In the genomic region with DNA sequence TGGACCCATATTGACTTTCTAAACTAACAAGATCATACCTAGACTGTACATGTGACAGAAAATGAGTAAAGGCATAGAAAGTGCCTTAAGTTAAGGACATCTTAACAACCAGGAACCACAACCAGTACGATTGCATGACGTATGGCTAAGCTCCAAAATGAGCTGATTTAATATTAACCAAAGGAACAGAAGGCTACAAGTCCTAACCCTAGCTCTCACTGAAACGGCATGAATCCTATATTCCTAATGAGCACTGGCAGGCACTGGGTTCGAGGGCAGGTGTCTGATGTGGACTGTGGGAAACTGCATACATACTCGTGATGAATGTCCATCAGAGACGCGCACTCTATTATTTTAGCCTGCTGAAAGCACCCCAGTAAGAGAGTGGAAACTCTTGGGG, we compare ENCODE assay signal across 7 mouse cellular contexts. TPM values are rescaled to one million over a fixed set of nuclear protein-coding genes. Genes with fewer than 3 reads are reported as not detected.
DNase-seq lines count a peak whose midpoint lies in the region; ATAC-seq and TF ChIP-seq lines count a peak whose summit lies in the region.

No protein-coding gene starts in this region.

- H3K4me3 ChIP-seq in lung, postnatal 0 days (ENCODE audit: low read depth, low read length) = peak overlapping the region; percentile 88
- peak overlapping the region; percentile 96 for H3K4me3 ChIP-seq in embryonic fibroblast, embryonic 13.5 days (ENCODE audit: insufficient read depth, low read length)
- peak overlapping the region; percentile 90 for H3K4me3 ChIP-seq in limb, embryonic 10.5 days
- peak overlapping the region; percentile 94; the same call in 1 of the 2 replicates for H3K4me3 ChIP-seq in small intestine, adult 2 months (ENCODE audit: low read depth, low read length)

- TF ChIP-seq POLR2A in embryonic fibroblast, embryonic 13.5 days (IDR thresholded peaks at IDR 0.05; ENCODE audit: low read depth, low read length) = no peak
- no peak for TF ChIP-seq POLR2A in small intestine, adult 2 months (IDR thresholded peaks at IDR 0.05; ENCODE audit: low read depth, low read length)

- H3K9me3 ChIP-seq in lung, postnatal 0 days (ENCODE audit: low read length) = no peaks in the 10 kb centered on the region
- H3K9me3 ChIP-seq in limb, embryonic 10.5 days (replicated peaks) = no peaks in the 10 kb centered on the region

- no peaks in the 10 kb centered on the region for H3K36me3 ChIP-seq in lung, postnatal 0 days (ENCODE audit: insufficient read depth, low read length)
- peaks cover 4% of the 10 kb centered on the region; the same call in 1 of the 2 replicates for H3K36me3 ChIP-seq in limb, embryonic 10.5 days
- H3K36me3 ChIP-seq in small intestine, adult 2 months (ENCODE audit: control insufficient read depth, insufficient read depth, low read length) = no peaks in the 10 kb centered on the region

- 17% methylated on average over 7 of the region's 7 CpGs for WGBS in lung, postnatal 0 days
- 49% methylated on average over 7 of the region's 7 CpGs for WGBS in limb, embryonic 10.5 days
- WGBS in small intestine, adult 2 months = 5% methylated on average over 7 of the region's 7 CpGs

- peak overlapping the region; percentile 96; the same call in 1 of the 2 replicates for H3K27ac ChIP-seq in lung, postnatal 0 days (ENCODE audit: low read length)
- no peak overlapping the region for H3K27ac ChIP-seq in embryonic fibroblast, embryonic 13.5 days (ENCODE audit: insufficient read depth, low read length)
- H3K27ac ChIP-seq in limb, embryonic 10.5 days = peak overlapping the region; percentile 98
- H3K27ac ChIP-seq in small intestine, adult 2 months (ENCODE audit: insufficient read depth, low read depth, low read length) = peak overlapping the region; percentile 81

- no peaks in the 10 kb centered on the region for H3K27me3 ChIP-seq in lung, postnatal 0 days (replicated peaks; ENCODE audit: insufficient read depth, low read length)
- H3K27me3 ChIP-seq in limb, embryonic 10.5 days (ENCODE audit: low read depth, poor library complexity, severe bottlenecking) = no peaks in the 10 kb centered on the region
- no peaks in the 10 kb centered on the region for H3K27me3 ChIP-seq in small intestine, adult 2 months (ENCODE audit: control insufficient read depth, insufficient read depth, low read length)

- TF ChIP-seq CTCF in lung, postnatal 0 days (IDR thresholded peaks at IDR 0.05) = no peak
- no peak for TF ChIP-seq CTCF in embryonic fibroblast, embryonic 13.5 days (IDR thresholded peaks at IDR 0.05; ENCODE audit: borderline replicate concordance, insufficient read depth, low read length)
- no peak for TF ChIP-seq CTCF in small intestine, adult 2 months (IDR thresholded peaks at IDR 0.05; ENCODE audit: extremely low read depth, insufficient read length, insufficient replicate concordance, low read depth, low read length)

- DNase-seq in lung, postnatal 0 days (ENCODE audit: low spot score) = no peak
- no peak for DNase-seq in lung, postnatal 10 days
- DNase-seq in limb, embryonic 10.5 days (ENCODE audit: low spot score) = no peak
- DNase-seq in retina, embryonic 14.5 days (ENCODE audit: low spot score) = no peak
- DNase-seq in right cerebral cortex, postnatal 10 days (ENCODE audit: low spot score in 2 of 2) = no peak

- no peak for ATAC-seq in lung, postnatal 0 days

- peaks cover 17% of the 10 kb centered on the region for H3K4me1 ChIP-seq in lung, postnatal 0 days (ENCODE audit: insufficient read depth, low read depth, low read length)
- H3K4me1 ChIP-seq in embryonic fibroblast, embryonic 13.5 days (ENCODE audit: control insufficient read depth, insufficient read depth, low read length) = peaks cover 8% of the 10 kb centered on the region; the same call in 1 of the 2 replicates
- H3K4me1 ChIP-seq in limb, embryonic 10.5 days = peaks cover 20% of the 10 kb centered on the region
- peaks cover 14% of the 10 kb centered on the region for H3K4me1 ChIP-seq in small intestine, adult 2 months (ENCODE audit: control insufficient read depth, insufficient read depth, insufficient read length, low read length)

- TF ChIP-seq EP300 in lung, postnatal 0 days (IDR thresholded peaks at IDR 0.05) = no peak

- peak overlapping the region; percentile 85 for H3K4me2 ChIP-seq in lung, postnatal 0 days (replicated peaks; ENCODE audit: low read depth, low read length)

- peak overlapping the region; percentile 91 for H3K9ac ChIP-seq in lung, postnatal 0 days (replicated peaks; ENCODE audit: low read depth)

RNA-seq across cellular contexts. Expression of a gene that starts 5.9 kb away (rescaled TPM):
- polyA plus RNA-seq in lung, postnatal 0 days (2015; fragmentation: Nextera tagmentation; extraction: Ambion mirVana) = 78.1 and 84.8 TPM in 2 replicates
- 78.3 and 84.0 TPM in 2 replicates for polyA plus RNA-seq in embryonic fibroblast, embryonic 13.5 days (2011; ENCODE audit: insufficient read length, low read depth, missing spikeins)
- 97.4 and 109 TPM in 2 replicates for polyA plus RNA-seq in limb, embryonic 10.5 days (2016; fragmentation: Nextera tagmentation; extraction: Ambion mirVana)
- polyA plus RNA-seq in small intestine, adult 2 months (2012; rRNA removed) = 0.50 and 4.6 TPM in 2 replicates

Comparison
In these comparisons a context has a peak if more than half of its experiments do, and no peak if none do; other contexts are left out.
1. RNA of a gene that starts 5.9 kb away (polyA plus RNA-seq): 97.4 to 109 TPM in limb, embryonic 10.5 days, 78.3 to 84.0 TPM in embryonic fibroblast, embryonic 13.5 days and 78.1 to 84.8 TPM in lung, postnatal 0 days; 0.50 to 4.6 TPM in small intestine, adult 2 months; every median in the first group is over 10 times any median in the second.
2. Peak in every context shown above with its lines, with median percentiles within 50 percentile points of each other: H3K4me3 ChIP-seq.